Mouse (Mus musculus): ENCODE measurements around the gene Odf3l1. TPM values are rescaled to one million over a fixed set of nuclear protein-coding genes. Genes with fewer than 3 reads are reported as not detected.

Odf3l1 gene
- total and polyA plus RNA-seq, 3 experiments: not detected

DNA sequence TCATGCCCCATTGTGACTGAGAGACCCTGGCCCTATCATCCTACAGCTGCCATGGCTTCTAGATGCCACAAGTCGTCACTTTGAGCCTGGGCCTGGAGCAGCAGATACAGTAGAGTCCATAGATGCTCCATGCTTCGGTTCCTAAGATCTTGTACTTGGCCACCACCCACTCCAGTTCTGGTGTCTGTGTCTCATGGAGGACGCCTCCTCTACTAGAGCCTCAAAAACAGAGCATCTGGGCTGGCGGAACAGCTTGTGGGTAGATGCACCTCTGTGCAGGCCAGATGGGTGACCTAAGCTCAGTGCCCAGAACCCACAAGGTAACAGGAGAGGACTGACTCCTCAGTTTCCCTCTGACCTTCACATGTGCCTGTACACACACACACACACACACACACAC lies 19.8 kb upstream of the Odf3l1 start:
- in situ Hi-C loops (cut with MboI; ENCODE audit: low pct_ligation_motif_present, low pct_unique_long_range_greater_than_20kb, low sequenced_read_pairs) (no loop called here), dilution Hi-C loops (cut with MboI; ENCODE audit: extremely low pct_ligation_motif_present, extremely low pct_unique_long_range_greater_than_20kb, low sequenced_read_pairs) (no loop called here)
- H3K4me1 ChIP-seq (ENCODE audit: control insufficient read depth in 1 of 2, insufficient read depth in 2 of 2): peaks cover 11 to 12% of the 10 kb centered on the region in 2 experiments; a peak in 3 of 4 replicates
- H3K27me3 ChIP-seq (replicated peaks): peaks cover 71% of the 10 kb centered on the region
- no peak overlapping the region for H3K4me3 ChIP-seq (replicated peaks in 1 of 3; ENCODE audit: low read depth in 2 of 3, low read length in 2 of 3, poor library complexity in 1 of 3)
- H3K4me2 ChIP-seq (ENCODE audit: insufficient read depth, low read depth, poor library complexity, severe bottlenecking): no peak overlapping the region
- no peaks in the 10 kb centered on the region for H3K36me3 ChIP-seq (replicated peaks in 1 of 2; ENCODE audit: control insufficient read depth in 1 of 2, insufficient read depth in 1 of 2, low read length in 1 of 2)
- no peak for DNase-seq (ENCODE audit: extremely low read depth)
- no peak overlapping the region for H3K9ac ChIP-seq (ENCODE audit: insufficient read depth, low read depth)
- no peaks in the 10 kb centered on the region for H3K9me3 ChIP-seq (replicated peaks; ENCODE audit: low read length)
- no peak for TF ChIP-seq CHD1 (IDR thresholded peaks at IDR 0.05; ENCODE audit: low read depth, low read length)
- H3K27ac ChIP-seq (ENCODE audit: insufficient read depth, low read depth): no peak overlapping the region
- no peaks in the 10 kb centered on the region for H3K79me2 ChIP-seq (replicated peaks; ENCODE audit: control insufficient read depth, extremely low read depth, insufficient read depth, poor library complexity, severe bottlenecking)

DNA sequence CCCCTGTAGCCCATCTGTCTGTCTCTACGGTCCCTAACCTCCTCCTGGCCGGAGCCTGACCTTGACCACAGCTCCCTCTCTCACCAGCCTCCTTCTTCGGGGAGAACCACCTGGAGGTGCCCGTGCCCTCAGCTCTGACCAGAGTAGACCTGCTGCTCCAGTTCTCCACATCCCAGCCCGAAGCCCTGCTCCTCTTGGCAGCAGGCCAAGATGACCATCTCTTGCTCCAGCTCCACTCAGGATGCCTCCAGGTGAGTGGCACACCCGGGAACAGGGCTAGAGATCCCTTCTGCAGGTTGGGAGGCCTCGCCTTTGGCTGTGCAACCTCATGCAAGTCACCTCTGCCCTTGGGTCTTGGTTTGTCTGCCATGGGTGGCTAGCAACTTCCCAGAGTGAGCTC lies 19.0 kb upstream of the Odf3l1 start:
- peaks cover 11 to 12% of the 10 kb centered on the region in 2 experiments; a peak in 3 of 4 replicates for H3K4me1 ChIP-seq (ENCODE audit: control insufficient read depth in 1 of 2, insufficient read depth in 2 of 2)
- dilution Hi-C loops (cut with MboI; ENCODE audit: extremely low pct_ligation_motif_present, extremely low pct_unique_long_range_greater_than_20kb, low sequenced_read_pairs) (no loop called here), in situ Hi-C loops (cut with MboI; ENCODE audit: low pct_ligation_motif_present, low pct_unique_long_range_greater_than_20kb, low sequenced_read_pairs) (no loop called here)
- no peaks in the 10 kb centered on the region for H3K9me3 ChIP-seq (replicated peaks; ENCODE audit: low read length)
- no peak overlapping the region for H3K4me2 ChIP-seq (ENCODE audit: insufficient read depth, low read depth, poor library complexity, severe bottlenecking)
- H3K9ac ChIP-seq (ENCODE audit: insufficient read depth, low read depth): no peak overlapping the region
- TF ChIP-seq CTCF (conservative IDR thresholded peaks at IDR 0.05 in 1 of 2, IDR thresholded peaks at IDR 0.05 in 1 of 2; ENCODE audit: low read depth in 2 of 2, low read length in 2 of 2): no peak
- no peak for TF ChIP-seq NRF1 (IDR thresholded peaks at IDR 0.05; ENCODE audit: low read depth, low read length)
- TF ChIP-seq MYC (IDR thresholded peaks at IDR 0.05; ENCODE audit: low read depth, low read length): no peak
- no peak for TF ChIP-seq ELF1 (IDR thresholded peaks at IDR 0.05; ENCODE audit: low read depth, low read length)
- no peak for TF ChIP-seq EP300 (IDR thresholded peaks at IDR 0.05; ENCODE audit: low read length)
- no peak for TF ChIP-seq TBP (conservative IDR thresholded peaks at IDR 0.05; ENCODE audit: low read depth, low read length)
- TF ChIP-seq RCOR1 (conservative IDR thresholded peaks at IDR 0.05; ENCODE audit: low read depth, low read length): no peak
- TF ChIP-seq HCFC1 (IDR thresholded peaks at IDR 0.05; ENCODE audit: low read depth, low read length): no peak
- peaks cover 70% of the 10 kb centered on the region for H3K27me3 ChIP-seq (replicated peaks)
- no peaks in the 10 kb centered on the region for H3K36me3 ChIP-seq (replicated peaks in 1 of 2; ENCODE audit: control insufficient read depth in 1 of 2, insufficient read depth in 1 of 2, low read length in 1 of 2)
- H3K79me2 ChIP-seq (replicated peaks; ENCODE audit: control insufficient read depth, extremely low read depth, insufficient read depth, poor library complexity, severe bottlenecking): no peaks in the 10 kb centered on the region
- DNase-seq (ENCODE audit: extremely low read depth): no peak
- H3K4me3 ChIP-seq (replicated peaks in 1 of 3; ENCODE audit: low read depth in 2 of 3, low read length in 2 of 3, poor library complexity in 1 of 3): no peak overlapping the region
- no peak overlapping the region for H3K27ac ChIP-seq (ENCODE audit: insufficient read depth, low read depth)

DNA sequence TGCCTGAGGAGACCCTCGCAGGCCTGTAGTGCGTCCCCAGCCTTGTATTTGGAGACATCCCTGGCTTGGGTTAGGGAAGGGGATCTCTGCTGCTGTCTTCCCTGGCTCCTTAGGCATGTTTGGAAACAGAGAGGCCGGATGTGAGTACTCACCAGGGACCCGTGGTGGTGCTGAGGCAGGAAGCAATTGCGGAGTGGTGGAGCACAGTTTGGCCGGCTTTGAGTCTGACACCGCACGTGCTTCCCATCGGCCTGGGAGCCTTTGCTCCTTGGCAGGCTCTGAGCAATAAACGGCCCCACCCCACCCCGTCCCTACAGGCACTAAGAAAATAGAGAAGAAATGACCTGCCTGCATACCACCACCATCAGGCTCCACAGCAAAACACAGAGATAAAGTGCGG lies 18.3 kb upstream of the Odf3l1 start:
- H3K4me2 ChIP-seq (ENCODE audit: insufficient read depth, low read depth, poor library complexity, severe bottlenecking): no peak overlapping the region
- no peaks in the 10 kb centered on the region for H3K9me3 ChIP-seq (replicated peaks; ENCODE audit: low read length)
- no peak overlapping the region for H3K4me3 ChIP-seq (replicated peaks in 1 of 3; ENCODE audit: low read depth in 2 of 3, low read length in 2 of 3, poor library complexity in 1 of 3)
- DNase-seq (ENCODE audit: extremely low read depth): no peak
- H3K79me2 ChIP-seq (replicated peaks; ENCODE audit: control insufficient read depth, extremely low read depth, insufficient read depth, poor library complexity, severe bottlenecking): no peaks in the 10 kb centered on the region
- in situ Hi-C loops (cut with MboI; ENCODE audit: low pct_ligation_motif_present, low pct_unique_long_range_greater_than_20kb, low sequenced_read_pairs): no loop called here
- H3K9ac ChIP-seq (ENCODE audit: insufficient read depth, low read depth): no peak overlapping the region
- H3K36me3 ChIP-seq (replicated peaks in 1 of 2; ENCODE audit: control insufficient read depth in 1 of 2, insufficient read depth in 1 of 2, low read length in 1 of 2): no peaks in the 10 kb centered on the region
- no peak for TF ChIP-seq ETS1 (conservative IDR thresholded peaks at IDR 0.05; ENCODE audit: low read depth, low read length)
- no peak for TF ChIP-seq CHD2 (IDR thresholded peaks at IDR 0.05; ENCODE audit: low read length)
- TF ChIP-seq POLR2A (IDR thresholded peaks at IDR 0.05; ENCODE audit: low read depth, low read length): no peak
- TF ChIP-seq SIN3A (IDR thresholded peaks at IDR 0.05; ENCODE audit: low read length): no peak
- no peak for TF ChIP-seq ELF1 (IDR thresholded peaks at IDR 0.05; ENCODE audit: low read depth, low read length)
- no peak for TF ChIP-seq IRF4 (IDR thresholded peaks at IDR 0.05; ENCODE audit: low read depth, low read length)
- no peak for TF ChIP-seq NELFE (IDR thresholded peaks at IDR 0.05; ENCODE audit: low read depth, low read length)
- no peak for TF ChIP-seq ZMIZ1 (IDR thresholded peaks at IDR 0.05; ENCODE audit: low read depth, low read length)
- TF ChIP-seq SMC3 (IDR thresholded peaks at IDR 0.05; ENCODE audit: low read depth, low read length): no peak
- no peak for TF ChIP-seq E2F4 (IDR thresholded peaks at IDR 0.05; ENCODE audit: insufficient replicate concordance, low read depth, low read length)
- TF ChIP-seq TBP (conservative IDR thresholded peaks at IDR 0.05; ENCODE audit: low read depth, low read length): no peak
- TF ChIP-seq CHD1 (IDR thresholded peaks at IDR 0.05; ENCODE audit: low read depth, low read length): no peak
- no peak for TF ChIP-seq MAFK (IDR thresholded peaks at IDR 0.05; ENCODE audit: insufficient replicate concordance, low read length)
- TF ChIP-seq MXI1 (IDR thresholded peaks at IDR 0.05; ENCODE audit: low read depth, low read length): no peak
- TF ChIP-seq ZC3H11A (IDR thresholded peaks at IDR 0.05; ENCODE audit: low read depth, low read length): no peak
- no peak for TF ChIP-seq JUN (IDR thresholded peaks at IDR 0.05; ENCODE audit: insufficient read depth, low read depth, low read length)
- no peak for TF ChIP-seq USF2 (conservative IDR thresholded peaks at IDR 0.05; ENCODE audit: low read depth, low read length)
- TF ChIP-seq MYC (IDR thresholded peaks at IDR 0.05; ENCODE audit: low read depth, low read length): no peak
- peaks cover 70% of the 10 kb centered on the region for H3K27me3 ChIP-seq (replicated peaks)
- H3K27ac ChIP-seq (ENCODE audit: insufficient read depth, low read depth): no peak overlapping the region
- dilution Hi-C loops (cut with MboI; ENCODE audit: extremely low pct_ligation_motif_present, extremely low pct_unique_long_range_greater_than_20kb, low sequenced_read_pairs): no loop called here
- peaks cover 10 to 11% of the 10 kb centered on the region in 2 experiments; a peak in 3 of 4 replicates for H3K4me1 ChIP-seq (ENCODE audit: control insufficient read depth in 1 of 2, insufficient read depth in 2 of 2)

Data from CH12.LX (cell line).